Mouse (Mus musculus): ENCODE data around the gene Clec9a. TPM values are rescaled to one million over a fixed set of nuclear protein-coding genes. Genes with fewer than 3 reads are reported as not detected.
A peak's percentile ranks its signal among the peaks of the same experiment; 100 is the strongest.

The Clec9a gene
- polyA plus RNA-seq, 1 experiment from 2014 or later: 0.16 TPM

- no peak for ATAC-seq (ENCODE audit: low FRiP score, low read depth)
- no peak overlapping the region for H3K27ac ChIP-seq (replicated peaks)
- H3K36me3 ChIP-seq: no peaks in the 10 kb centered on the region
- H3K9ac ChIP-seq: no peak overlapping the region
- H3K4me1 ChIP-seq (replicated peaks): peaks cover 9% of the 10 kb centered on the region; the same call in 1 of the 2 replicates
- H3K4me3 ChIP-seq: no peak overlapping the region
- H3K4me2 ChIP-seq: no peak overlapping the region
- H3K9me3 ChIP-seq: no peaks in the 10 kb centered on the region
- H3K27me3 ChIP-seq: no peaks in the 10 kb centered on the region
- 84% methylated on average over 4 of the region's 4 CpGs for WGBS
Measured at GRCm38 (mm10) chr6:129427281-129427680, 18.6 kb downstream of the Clec9a start.

- Histone ChIP-seq H3K27me3 (no peaks in the 10 kb centered on the region), H3K4me1 (replicated peaks) (no peaks in the 10 kb centered on the region), H3K9me3 (no peaks in the 10 kb centered on the region), H3K36me3 (no peaks in the 10 kb centered on the region), H3K27ac (replicated peaks) (no peak overlapping the region), H3K9ac (no peak overlapping the region), H3K4me3 (no peak overlapping the region), H3K4me2 (no peak overlapping the region)
- ATAC-seq (ENCODE audit: low FRiP score, low read depth): no peak
- 59% methylated on average over 5 of the region's 5 CpGs for WGBS
Measured at GRCm38 (mm10) chr6:129434239-129434638, 25.6 kb downstream of the Clec9a start.

DNA sequence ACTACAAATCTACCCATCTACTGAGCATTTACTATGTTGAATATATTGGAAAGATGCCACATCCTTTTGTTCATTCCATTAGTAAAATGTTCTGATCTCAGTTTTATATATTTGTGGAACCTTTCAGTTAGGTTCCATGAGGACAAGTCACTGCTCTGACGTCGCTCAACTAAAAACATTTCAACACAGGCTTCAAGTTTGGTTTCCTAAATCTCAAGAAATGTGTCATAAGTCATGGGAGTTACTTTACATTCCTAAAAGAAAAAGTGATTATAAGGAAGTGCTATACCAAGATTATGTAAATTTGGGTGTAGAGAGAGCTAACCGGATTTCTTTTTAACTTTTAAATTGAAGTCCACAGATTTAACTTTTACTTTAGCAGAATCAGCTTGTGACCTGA lies 27.4 kb downstream of the Clec9a start:
- ATAC-seq (ENCODE audit: low FRiP score, low read depth): no peak
- Histone ChIP-seq H3K27ac (replicated peaks) (no peak overlapping the region), H3K4me1 (replicated peaks) (no peaks in the 10 kb centered on the region), H3K4me3 (no peak overlapping the region), H3K9ac (no peak overlapping the region), H3K27me3 (no peaks in the 10 kb centered on the region), H3K36me3 (no peaks in the 10 kb centered on the region), H3K4me2 (no peak overlapping the region), H3K9me3 (no peaks in the 10 kb centered on the region)
- 92% methylated on average over 3 of the region's 3 CpGs for WGBS

DNA sequence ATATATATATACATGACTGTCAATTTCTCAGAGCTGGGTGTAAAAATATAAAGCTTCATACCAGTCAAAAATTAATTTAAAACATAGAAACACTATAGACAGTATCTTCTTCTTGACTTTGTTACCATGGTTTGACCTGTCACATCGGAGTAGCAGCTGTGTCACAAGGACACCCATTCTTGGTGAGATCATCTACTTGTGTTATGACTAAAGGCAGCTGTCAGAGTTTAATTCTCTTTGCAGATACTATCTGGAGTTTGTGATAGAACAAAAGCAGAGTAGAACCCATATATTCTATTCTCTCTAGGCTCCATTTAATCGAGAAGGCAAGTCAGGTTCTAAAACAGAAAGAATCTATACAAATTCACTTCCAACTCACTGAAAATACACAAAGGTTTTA lies 29.4 kb downstream of the Clec9a start:
- Histone ChIP-seq H3K27ac (replicated peaks) (no peak overlapping the region), H3K4me3 (no peak overlapping the region), H3K27me3 (no peaks in the 10 kb centered on the region), H3K9me3 (no peaks in the 10 kb centered on the region), H3K4me2 (no peak overlapping the region), H3K36me3 (no peaks in the 10 kb centered on the region), H3K9ac (no peak overlapping the region), H3K4me1 (replicated peaks) (no peaks in the 10 kb centered on the region)
- ATAC-seq (ENCODE audit: low FRiP score, low read depth): no peak
- WGBS: 84% methylated on average over 2 of the region's 2 CpGs

GRCm38 (mm10) chr6:129449743-129450142 lies 41.1 kb downstream of the Clec9a start:
- H3K27ac ChIP-seq (replicated peaks): no peak overlapping the region
- H3K4me3 ChIP-seq: no peak overlapping the region
- WGBS: 85% methylated on average over 6 of the region's 6 CpGs
- no peaks in the 10 kb centered on the region for H3K36me3 ChIP-seq
- no peak for ATAC-seq (ENCODE audit: low FRiP score, low read depth)
- no peaks in the 10 kb centered on the region for H3K4me1 ChIP-seq (replicated peaks)
- no peak overlapping the region for H3K9ac ChIP-seq
- H3K9me3 ChIP-seq: no peaks in the 10 kb centered on the region
- H3K27me3 ChIP-seq: no peaks in the 10 kb centered on the region
- H3K4me2 ChIP-seq: no peak overlapping the region

GRCm38 (mm10) chr6:129451411-129452039 lies 42.9 kb downstream of the Clec9a start, which contains the start of gene Clec1a:
Gene Clec1a, minus strand, starts transcription at chr6:129452000.
- 0 out of 2 replicates have a peak within 1 kb of the TSS, but pooled peaks have one; percentile 25 for H3K27ac ChIP-seq (replicated peaks)

GRCm38 (mm10) chr6:129471386-129471785 lies 62.7 kb downstream of the Clec9a start:
- 92% methylated on average over 6 of the region's 6 CpGs for WGBS
- ATAC-seq (ENCODE audit: low FRiP score, low read depth): no peak

More at GRCm38 (mm10) chr6:129451411-129452039, 42.9 kb downstream of the Clec9a start, which contains the start of gene Clec1a:
- Histone ChIP-seq H3K9ac (no peak within 1 kb of the TSS), H3K27me3 (no peaks in the 10 kb centered on the region), H3K4me2 (peak within 1 kb of the TSS; percentile 16), H3K9me3 (no peaks in the 10 kb centered on the region), H3K4me1 (replicated peaks) (no peaks in the 10 kb centered on the region), H3K4me3 (no peak within 1 kb of the TSS), H3K36me3 (no peaks in the 10 kb centered on the region)
- peak; percentile 80 for ATAC-seq (ENCODE audit: low FRiP score, low read depth)
- WGBS: 54% methylated on average over 13 of the region's 13 CpGs

DNA sequence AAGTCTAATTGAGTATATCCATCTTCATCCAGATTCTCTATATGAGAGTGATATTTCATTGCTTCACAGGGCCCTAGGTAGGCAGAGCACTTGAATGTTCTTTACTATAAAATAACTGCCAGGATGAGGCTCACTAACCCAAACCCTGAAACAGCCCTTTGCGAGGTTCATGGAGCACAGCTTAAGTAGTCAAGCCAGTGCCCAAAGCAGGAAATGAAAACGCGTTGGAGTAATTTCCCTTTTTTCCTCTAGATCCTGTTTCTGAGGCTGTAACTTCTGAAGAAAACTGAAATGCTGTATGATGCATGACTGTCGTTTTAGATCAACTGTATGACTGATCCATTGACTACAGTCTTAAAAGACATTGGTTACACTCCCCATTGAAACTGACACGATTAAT lies 64.0 kb downstream of the Clec9a start:
- no peak overlapping the region for H3K9ac ChIP-seq
- no peak for ATAC-seq (ENCODE audit: low FRiP score, low read depth)
- WGBS: 85% methylated on average over 5 of the region's 5 CpGs
- H3K4me2 ChIP-seq: no peak overlapping the region
- H3K4me3 ChIP-seq: no peak overlapping the region
- no peaks in the 10 kb centered on the region for H3K36me3 ChIP-seq
- no peak overlapping the region for H3K27ac ChIP-seq (replicated peaks)
- no peaks in the 10 kb centered on the region for H3K9me3 ChIP-seq
- H3K4me1 ChIP-seq (replicated peaks): no peaks in the 10 kb centered on the region
- no peaks in the 10 kb centered on the region for H3K27me3 ChIP-seq

More at GRCm38 (mm10) chr6:129471386-129471785, 62.7 kb downstream of the Clec9a start:
- no peak overlapping the region for H3K27ac ChIP-seq (replicated peaks)
- no peaks in the 10 kb centered on the region for H3K9me3 ChIP-seq
- no peak overlapping the region for H3K4me3 ChIP-seq
- no peak overlapping the region for H3K9ac ChIP-seq
- no peaks in the 10 kb centered on the region for H3K27me3 ChIP-seq
- no peaks in the 10 kb centered on the region for H3K4me1 ChIP-seq (replicated peaks)
- H3K36me3 ChIP-seq: no peaks in the 10 kb centered on the region
- H3K4me2 ChIP-seq: no peak overlapping the region

Other genes starting within 250 kb of the Clec9a start
- 0.12 and 0.13 TPM in 2 replicates for gene Clec2d, start 228.2 kb upstream of the Clec9a start, polyA plus RNA-seq (2015; fragmentation: Nextera tagmentation; extraction: Ambion mirVana)
- gene Cd69, start 133.4 kb upstream of the Clec9a start, polyA plus RNA-seq (2015; fragmentation: Nextera tagmentation; extraction: Ambion mirVana): not detected in 2 replicates
- not detected in 2 replicates for gene 4922502D21Rik, start 77.1 kb upstream of the Clec9a start, polyA plus RNA-seq (2015; fragmentation: Nextera tagmentation; extraction: Ambion mirVana)
- gene Clec12a, start 66.2 kb upstream of the Clec9a start, polyA plus RNA-seq (2015; fragmentation: Nextera tagmentation; extraction: Ambion mirVana): 0.32 and 0.46 TPM in 2 replicates
- gene Clec12b, start 23.0 kb upstream of the Clec9a start, polyA plus RNA-seq (2015; fragmentation: Nextera tagmentation; extraction: Ambion mirVana): 0.26 and 0.71 TPM in 2 replicates
- 1.0 and 1.2 TPM in 2 replicates for gene Clec1b, start 11.6 kb upstream of the Clec9a start, polyA plus RNA-seq (2015; fragmentation: Nextera tagmentation; extraction: Ambion mirVana)
- 1.9 and 2.2 TPM in 2 replicates for gene Clec1a, start 43.1 kb downstream of the Clec9a start, polyA plus RNA-seq (2015; fragmentation: Nextera tagmentation; extraction: Ambion mirVana)
- not detected in 2 replicates for gene Olr1, start 98.3 kb downstream of the Clec9a start, polyA plus RNA-seq (2015; fragmentation: Nextera tagmentation; extraction: Ambion mirVana)
- not detected in 2 replicates for gene Tmem52b, start 103.7 kb downstream of the Clec9a start, polyA plus RNA-seq (2015; fragmentation: Nextera tagmentation; extraction: Ambion mirVana)
- 209 and 213 TPM in 2 replicates for gene Gabarapl1, start 124.3 kb downstream of the Clec9a start, polyA plus RNA-seq (2015; fragmentation: Nextera tagmentation; extraction: Ambion mirVana)
- gene Klre1, start 169.0 kb downstream of the Clec9a start, polyA plus RNA-seq (2015; fragmentation: Nextera tagmentation; extraction: Ambion mirVana): 0.16 TPM in 1 of 2 replicates, not detected in the other
- gene Klrd1, start 182.9 kb downstream of the Clec9a start, polyA plus RNA-seq (2015; fragmentation: Nextera tagmentation; extraction: Ambion mirVana): not detected in 2 replicates
- 0.30 and 0.42 TPM in 2 replicates for gene Klrk1, start 215.0 kb downstream of the Clec9a start, polyA plus RNA-seq (2015; fragmentation: Nextera tagmentation; extraction: Ambion mirVana)
- gene Klrc3, start 234.5 kb downstream of the Clec9a start, polyA plus RNA-seq (2015; fragmentation: Nextera tagmentation; extraction: Ambion mirVana): not detected in 2 replicates